Mouse (Mus musculus) forebrain, postnatal 0 days (tissue): ENCODE data around the gene Git1. TPM values are rescaled to one million over a fixed set of nuclear protein-coding genes. Genes with fewer than 3 reads are reported as not detected.

Experiments
- ATAC-seq: fragments of 200-750 bp; cut with Nextera tagmentation; 2 replicates; pipeline ENCODE4 v1.8.0; 2017; ENCODE audit warnings: mild to moderate bottlenecking, moderate library complexity
- DNase-seq: peaks from one replicate; pipeline ENCODE4 v3.0.0-alpha.2; 2015
- H3K27ac ChIP-seq: fragments of 300-500 bp; sonication (generic); 2 replicates; pipeline ENCODE4 v1.5.1; 2014; ENCODE audit warnings: low read depth, mild to moderate bottlenecking, antibody characterized with exemption, low read length, moderate library complexity, mixed read lengths
- H3K27me3 ChIP-seq: fragments of 300-500 bp; sonication (generic); 2 replicates; pipeline ENCODE4 v1.6.1; 2014; ENCODE audit warnings: mild to moderate bottlenecking, low read length, mixed read lengths; ENCODE audit not compliant: insufficient read depth
- H3K36me3 ChIP-seq: fragments of 300-500 bp; sonication (generic); 2 replicates; pipeline ENCODE4 v1.6.1; 2014; ENCODE audit warnings: mild to moderate bottlenecking, moderate library complexity; ENCODE audit not compliant: insufficient read depth
- H3K4me1 ChIP-seq: fragments of 300-500 bp; sonication (generic); 2 replicates; pipeline ENCODE4 v1.6.1; 2014; ENCODE audit warnings: antibody characterized with exemption; ENCODE audit not compliant: insufficient read depth
- H3K4me2 ChIP-seq: fragments of 300-500 bp; sonication (generic); 2 replicates; pipeline ENCODE4 v1.6.1; 2014; ENCODE audit warnings: low read depth, mild to moderate bottlenecking, moderate library complexity
- H3K4me3 ChIP-seq: fragments of 300-500 bp; sonication (generic); 2 replicates; pipeline ENCODE4 v1.5.1; 2014; ENCODE audit warnings: low read depth, low read length, mixed read lengths
- H3K9ac ChIP-seq: fragments of 300-500 bp; sonication (generic); 2 replicates; pipeline ENCODE4 v1.6.1; 2014; ENCODE audit warnings: mild to moderate bottlenecking
- H3K9me3 ChIP-seq: fragments of 300-500 bp; sonication (generic); 2 replicates; pipeline ENCODE4 v1.6.1; 2016; ENCODE audit warnings: low read length
- CTCF ChIP-seq: sonication (generic); IDR thresholded peaks from 2 replicates; pipeline ENCODE4 v1.5.1; 2016; ENCODE audit warnings: antibody characterized with exemption, control low read depth, low read depth
- WGBS: fragments of 180-500 bp; shearing (Covaris S2); extraction: QIAGEN DNeasy Blood & Tissue Kit; methylation state at CpG from one replicate; pipeline ENCODE4 v1.1.7; 2014; 5-methylcytosine and 5-hydroxymethylcytosine counted together
- polyA plus RNA-seq: library from polyadenylated mRNA; unstranded; fragments of >200 nt; fragmentation: Nextera tagmentation; extraction: Ambion mirVana; gene quantifications from 2 replicates; pipeline ENCODE4 v1.2.1, GENCODE M21; 2015
- total RNA-seq: library from RNA; depleted of rRNA; stranded (reverse); fragments of >200 nt; gene quantifications from 2 replicates; pipeline ENCODE4 v1.2.3, GENCODE M21; 2014

The Git1 gene
- total and polyA plus RNA-seq, 2 experiments from 2014 or later: 22.1 to 126 TPM

DNA sequence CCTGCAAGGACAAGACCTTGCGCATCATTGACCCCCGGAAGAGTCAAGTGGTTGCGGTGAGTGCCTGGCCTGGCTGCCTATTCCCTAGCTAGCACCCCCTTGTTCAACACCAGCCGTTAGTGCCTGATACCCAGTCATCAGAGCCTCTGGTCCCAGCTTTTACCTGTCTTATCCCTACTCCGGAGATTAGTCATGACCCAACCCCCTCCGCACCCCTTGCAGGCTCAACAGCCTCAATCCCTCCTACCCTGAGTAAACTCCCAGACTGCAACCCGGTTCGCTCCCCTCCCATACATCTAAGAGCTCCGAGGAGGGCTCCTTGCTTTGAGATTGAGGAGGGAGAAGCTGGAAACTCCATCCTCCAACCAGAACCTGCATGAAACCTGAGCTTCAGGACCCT, 26.8 kb upstream of the Git1 start:
- no peaks in the 10 kb centered on the region; the same call in none of the 2 replicates for H3K27me3 ChIP-seq
- WGBS: 40% methylated on average over 9 of the region's 9 CpGs
- ATAC-seq (no peak), DNase-seq (no peak)
- H3K4me1 ChIP-seq: peaks cover 5% of the 10 kb centered on the region
- H3K9ac ChIP-seq: no peak overlapping the region
- no peak for TF ChIP-seq CTCF
- H3K27ac ChIP-seq: no peak overlapping the region
- no peak overlapping the region for H3K4me3 ChIP-seq
- H3K4me2 ChIP-seq: no peak overlapping the region
- H3K9me3 ChIP-seq: no peaks in the 10 kb centered on the region
- H3K36me3 ChIP-seq: peaks cover 15% of the 10 kb centered on the region

DNA sequence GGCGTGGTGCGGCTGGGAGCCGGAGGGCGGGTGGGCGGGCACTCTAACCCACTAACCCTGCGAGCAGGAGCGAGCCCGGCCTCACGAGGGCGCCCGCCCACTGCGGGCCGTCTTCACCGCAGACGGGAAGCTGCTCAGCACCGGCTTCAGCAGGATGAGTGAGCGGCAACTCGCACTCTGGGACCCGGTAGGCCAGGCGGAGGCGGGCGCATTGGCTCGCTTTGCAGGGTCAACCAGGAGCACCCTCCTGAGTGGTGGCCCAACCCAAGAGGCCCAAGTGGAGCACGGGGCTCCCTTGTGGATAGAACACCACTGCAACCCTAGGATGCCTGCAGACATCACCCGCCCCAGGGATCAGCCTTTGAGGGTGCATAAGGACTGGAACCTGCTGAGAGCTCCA, 26.2 kb upstream of the Git1 start:
- H3K4me3 ChIP-seq: no peak overlapping the region
- TF ChIP-seq CTCF: no peak

DNA sequence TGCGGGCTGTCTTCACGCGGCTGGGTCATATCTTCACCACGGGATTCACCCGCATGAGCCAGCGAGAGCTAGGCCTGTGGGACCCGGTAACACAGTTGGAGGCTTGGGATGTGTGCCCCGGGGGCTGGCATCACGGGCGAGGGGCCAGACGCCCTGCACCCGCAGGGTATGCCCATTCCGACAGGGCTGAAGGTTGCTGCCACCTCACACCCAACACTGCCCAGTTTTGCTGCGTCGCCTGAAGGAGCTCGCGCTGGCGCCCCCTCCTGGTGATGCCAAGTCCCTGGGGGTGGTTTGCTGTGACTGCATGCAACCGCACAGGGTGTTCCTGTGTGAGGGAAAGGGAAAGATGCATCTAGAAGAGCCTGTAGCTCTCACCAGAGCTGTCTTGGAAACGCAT, 25.6 kb upstream of the Git1 start:
- peaks cover 27% of the 10 kb centered on the region for H3K36me3 ChIP-seq
- H3K27me3 ChIP-seq: no peaks in the 10 kb centered on the region; the same call in none of the 2 replicates
- H3K27ac ChIP-seq: no peak overlapping the region
- 16% methylated on average over 20 of the region's 20 CpGs for WGBS
- ATAC-seq (peak; percentile 80), DNase-seq (peak; percentile 76)
- no peaks in the 10 kb centered on the region for H3K9me3 ChIP-seq
- no peak overlapping the region for H3K4me3 ChIP-seq
- no peaks in the 10 kb centered on the region; the same call in 1 of the 2 replicates for H3K4me1 ChIP-seq
- TF ChIP-seq CTCF: peak; percentile 86
- H3K9ac ChIP-seq: no peak overlapping the region
- peak overlapping the region; percentile 11; the same call in 1 of the 2 replicates for H3K4me2 ChIP-seq

More for the DNA sequence above, 26.2 kb upstream of the Git1 start:
- Histone ChIP-seq H3K9ac (no peak overlapping the region), H3K27ac (no peak overlapping the region), H3K27me3 (no peaks in the 10 kb centered on the region; the same call in none of the 2 replicates), H3K36me3 (peaks cover 21% of the 10 kb centered on the region), H3K4me1 (peaks cover 5% of the 10 kb centered on the region), H3K4me2 (no peak overlapping the region), H3K9me3 (no peaks in the 10 kb centered on the region)
- WGBS: 3% methylated on average over 25 of the region's 25 CpGs
- peak; percentile 46; the same call in 1 of the 2 replicates for ATAC-seq
- no peak for DNase-seq

DNA sequence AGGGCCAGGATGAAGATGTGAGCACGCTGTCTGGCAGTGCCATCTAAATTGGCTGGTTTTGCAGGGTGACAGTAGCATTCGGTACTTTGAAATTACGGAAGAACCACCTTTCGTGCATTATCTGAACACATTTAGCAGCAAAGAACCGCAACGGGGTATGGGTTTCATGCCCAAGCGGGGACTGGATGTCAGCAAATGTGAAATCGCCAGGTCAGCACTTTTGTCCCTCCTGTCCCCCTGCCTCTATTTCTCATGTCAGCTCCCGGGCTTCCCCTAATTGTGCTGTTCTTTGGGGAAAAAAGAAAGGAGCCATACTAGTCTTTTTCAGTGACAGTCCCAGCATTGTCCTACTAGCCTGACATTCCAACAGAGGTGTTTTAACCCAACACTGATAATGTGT, 25.0 kb upstream of the Git1 start:
- DNase-seq (no peak), ATAC-seq (no peak)
- H3K9ac ChIP-seq: no peak overlapping the region
- no peak for TF ChIP-seq CTCF
- 85% methylated on average over 9 of the region's 9 CpGs for WGBS
- H3K27me3 ChIP-seq: no peaks in the 10 kb centered on the region; the same call in none of the 2 replicates
- H3K4me2 ChIP-seq: no peak overlapping the region
- H3K36me3 ChIP-seq: peaks cover 33% of the 10 kb centered on the region
- H3K27ac ChIP-seq: no peak overlapping the region
- no peaks in the 10 kb centered on the region for H3K4me1 ChIP-seq
- H3K4me3 ChIP-seq: no peak overlapping the region
- no peaks in the 10 kb centered on the region for H3K9me3 ChIP-seq

DNA sequence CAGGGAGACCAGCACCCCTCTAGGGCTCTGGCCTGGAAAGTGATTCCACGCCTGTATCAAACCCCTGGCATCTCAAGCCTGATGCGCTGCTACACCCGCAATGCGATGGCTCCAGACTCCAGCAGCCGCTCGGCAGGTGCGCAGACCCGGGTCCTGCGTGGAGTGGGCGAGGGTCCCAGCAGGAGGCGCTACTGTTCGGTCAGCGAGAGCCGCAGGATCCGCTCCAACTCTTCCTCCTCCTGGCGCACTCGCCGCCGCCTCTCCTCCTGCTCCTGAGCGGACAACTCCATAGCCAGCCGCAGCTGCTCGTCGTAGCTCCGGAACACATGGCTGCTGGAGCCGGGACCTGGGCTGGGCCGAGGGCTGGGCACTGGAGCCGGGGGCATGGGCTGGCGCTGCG, 22.0 kb upstream of the Git1 start:
- Histone ChIP-seq H3K36me3 (peaks cover 56% of the 10 kb centered on the region), H3K4me2 (no peak overlapping the region), H3K9me3 (no peaks in the 10 kb centered on the region), H3K27ac (no peak overlapping the region), H3K9ac (no peak overlapping the region), H3K4me1 (no peaks in the 10 kb centered on the region), H3K27me3 (no peaks in the 10 kb centered on the region), H3K4me3 (no peak overlapping the region)
- WGBS: 70% methylated on average over 29 of the region's 29 CpGs
- no peak for TF ChIP-seq CTCF
- no peak for ATAC-seq
- no peak for DNase-seq

DNA sequence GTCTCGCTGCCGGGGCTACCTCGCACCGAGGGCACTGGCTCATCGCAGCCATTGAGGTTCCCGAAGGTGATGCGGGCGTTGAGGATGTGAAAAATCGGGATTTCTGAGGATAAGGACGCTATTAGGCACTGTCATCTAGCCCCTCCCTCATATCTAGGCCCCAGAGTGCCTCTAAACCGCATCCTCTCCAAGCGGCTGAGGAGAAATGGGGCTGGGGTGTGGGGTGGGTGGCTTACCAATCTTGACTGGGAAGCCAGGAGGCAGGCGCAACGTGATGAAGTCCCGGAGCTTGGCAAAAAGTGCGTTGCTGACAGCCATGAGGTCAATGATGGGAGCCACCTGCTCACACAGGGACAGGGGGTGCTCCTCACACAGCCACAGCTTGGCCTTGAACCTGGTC, 20.6 kb upstream of the Git1 start:
- TF ChIP-seq CTCF: no peak
- no peak overlapping the region for H3K9ac ChIP-seq
- WGBS: 91% methylated on average over 16 of the region's 16 CpGs
- H3K9me3 ChIP-seq: no peaks in the 10 kb centered on the region
- H3K4me3 ChIP-seq: no peak overlapping the region
- H3K27ac ChIP-seq: no peak overlapping the region
- no peak overlapping the region for H3K4me2 ChIP-seq
- peaks cover 56% of the 10 kb centered on the region for H3K36me3 ChIP-seq
- no peak for ATAC-seq
- no peaks in the 10 kb centered on the region for H3K27me3 ChIP-seq
- DNase-seq: no peak
- no peaks in the 10 kb centered on the region for H3K4me1 ChIP-seq

DNA sequence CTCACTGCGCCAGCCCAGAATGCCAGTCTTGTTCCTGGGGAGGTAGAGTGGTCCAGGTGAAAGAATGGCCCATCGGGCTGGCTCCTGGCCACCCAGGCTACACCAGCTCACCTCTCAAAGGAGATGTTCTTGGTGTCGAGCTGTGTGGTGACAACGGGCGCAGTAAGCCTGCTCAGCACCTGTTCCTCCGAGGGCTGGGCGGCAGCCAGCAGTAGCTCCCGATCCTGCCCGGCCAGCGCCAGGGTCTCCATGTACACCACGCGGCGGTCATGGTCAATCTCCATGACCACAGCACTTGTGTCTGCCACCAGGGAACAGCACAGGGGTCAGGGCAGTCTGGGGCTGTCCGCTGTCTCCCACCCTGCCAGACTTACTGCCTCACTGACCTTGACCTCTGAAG, 17.1 kb upstream of the Git1 start:
- ATAC-seq (no peak), DNase-seq (no peak)
- Histone ChIP-seq H3K4me1 (no peaks in the 10 kb centered on the region), H3K27me3 (no peaks in the 10 kb centered on the region), H3K27ac (no peak overlapping the region), H3K4me3 (no peak overlapping the region), H3K36me3 (peaks cover 44% of the 10 kb centered on the region), H3K9me3 (no peaks in the 10 kb centered on the region), H3K4me2 (no peak overlapping the region), H3K9ac (no peak overlapping the region)
- WGBS: 92% methylated on average over 14 of the region's 14 CpGs
- no peak for TF ChIP-seq CTCF
